Comparison of ENCODE assay signal across 28 mouse cellular contexts in genomic region chr6:52319956-52320690, GRCm38 (mm10). TPM values are rescaled to one million over a fixed set of nuclear protein-coding genes. Genes with fewer than 3 reads are reported as not detected.
A peak's percentile ranks its signal among the peaks of the same experiment; 100 is the strongest.
DNase-seq lines count a peak whose midpoint lies in the region; ATAC-seq lines count a peak whose summit lies in the region.
"Had no signal": no experiment of that assay in that cellular context is flagged by ENCODE, and none has a peak within 500 bp of the region (broad histone marks: within the 10 kb centered on the region; RNA-seq: fewer than 3 reads in every experiment).

No protein-coding gene starts in this region.

- H3K36me3 ChIP-seq in midbrain, embryonic 10.5 days: no peaks in the 10 kb centered on the region
- H3K36me3 ChIP-seq in midbrain, embryonic 16.5 days (ENCODE audit: control insufficient read depth, insufficient read depth, low read length): no peaks in the 10 kb centered on the region
- H3K36me3 ChIP-seq in neural tube, embryonic 11.5 days (ENCODE audit: control insufficient read depth, insufficient read depth, low read length): no peaks in the 10 kb centered on the region
- H3K36me3 ChIP-seq: forebrain, embryonic 10.5 days; heart, embryonic 13.5 days; limb, embryonic 13.5 days; liver, embryonic 12.5 days; neural tube, embryonic 12.5 days had no signal

- H3K4me2 ChIP-seq in midbrain, embryonic 16.5 days (ENCODE audit: low read length): no peak overlapping the region
- no peak overlapping the region for H3K4me2 ChIP-seq in neural tube, embryonic 11.5 days (ENCODE audit: low read depth)
- H3K4me2 ChIP-seq: heart, embryonic 13.5 days; limb, embryonic 13.5 days; liver, embryonic 12.5 days; neural tube, embryonic 12.5 days had no signal

- H3K27me3 ChIP-seq in midbrain, embryonic 10.5 days (ENCODE audit: low read depth, poor library complexity, severe bottlenecking): peaks cover 100% of the 10 kb centered on the region
- H3K27me3 ChIP-seq in midbrain, embryonic 16.5 days (ENCODE audit: control insufficient read depth, insufficient read depth, low read depth, low read length): peaks cover 67% of the 10 kb centered on the region
- peaks cover 95% of the 10 kb centered on the region for H3K27me3 ChIP-seq in neural tube, embryonic 11.5 days (ENCODE audit: control insufficient read depth, insufficient read depth, low read length)

- H3K9ac ChIP-seq in midbrain, embryonic 16.5 days (ENCODE audit: low read depth, low read length): no peak overlapping the region
- no peak overlapping the region for H3K9ac ChIP-seq in neural tube, embryonic 11.5 days (ENCODE audit: low read length)
- H3K9ac ChIP-seq: heart, embryonic 13.5 days; limb, embryonic 13.5 days; liver, embryonic 12.5 days; neural tube, embryonic 12.5 days had no signal

- 1% methylated on average over 17 of the region's 17 CpGs for WGBS in midbrain, embryonic 10.5 days
- WGBS in midbrain, embryonic 16.5 days: under 1% methylated on average over 17 of the region's 17 CpGs
- under 1% methylated on average over 17 of the region's 17 CpGs for WGBS in neural tube, embryonic 11.5 days

- peak; percentile 63 for DNase-seq in embryo, embryonic 10.5 days (ENCODE audit: low spot score)
- no peak for DNase-seq in embryo, embryonic 10 days (ENCODE audit: low spot score)
- peak; percentile 45 for DNase-seq in midbrain, embryonic 10.5 days (ENCODE audit: low spot score)
- peak; percentile 51 for DNase-seq in embryo, embryonic 9.5 days (ENCODE audit: extremely low spot score)
- peak; percentile 46 for DNase-seq in neural tube, embryonic 11.5 days (ENCODE audit: low spot score)
- no peak for DNase-seq in ovary, adult 18-20 months (ENCODE audit: low spot score)
- no peak for DNase-seq in lung, postnatal 10 days
- DNase-seq: adrenal gland, adult 8-10 months; cerebellum, adult 2 months; gastrocnemius, postnatal 14 days; heart, adult 18-20 months; heart, postnatal 14 days; kidney, adult 2 months; lung, adult 18-20 months; lung, postnatal 36 days; thymus, adult 2 months had no signal

- no peak overlapping the region for H3K27ac ChIP-seq in midbrain, embryonic 10.5 days (replicated peaks)
- H3K27ac ChIP-seq in midbrain, embryonic 16.5 days (ENCODE audit: low read length): no peak overlapping the region
- H3K27ac ChIP-seq in neural tube, embryonic 11.5 days (ENCODE audit: low read depth, low read length): no peak overlapping the region
- H3K27ac ChIP-seq: forebrain, embryonic 10.5 days; heart, embryonic 13.5 days; kidney, postnatal 0 days; limb, embryonic 13.5 days; liver, embryonic 12.5 days; neural tube, embryonic 12.5 days; stomach, postnatal 0 days had no signal

- no peak overlapping the region for H3K4me3 ChIP-seq in midbrain, embryonic 10.5 days
- H3K4me3 ChIP-seq in midbrain, embryonic 16.5 days (ENCODE audit: low read depth, low read length): no peak overlapping the region
- no peak overlapping the region for H3K4me3 ChIP-seq in neural tube, embryonic 11.5 days (ENCODE audit: low read depth, low read length)
- H3K4me3 ChIP-seq: forebrain, embryonic 10.5 days; heart, embryonic 13.5 days; limb, embryonic 13.5 days; liver, embryonic 12.5 days; megakaryocyte, embryonic 14.5 days; neural tube, embryonic 12.5 days had no signal

- H3K9me3 ChIP-seq in midbrain, embryonic 10.5 days (replicated peaks): no peaks in the 10 kb centered on the region
- H3K9me3 ChIP-seq in midbrain, embryonic 16.5 days (replicated peaks; ENCODE audit: control insufficient read depth, low read length, poor library complexity, severe bottlenecking): no peaks in the 10 kb centered on the region
- H3K9me3 ChIP-seq in neural tube, embryonic 11.5 days (ENCODE audit: control insufficient read depth, low read length): no peaks in the 10 kb centered on the region
- H3K9me3 ChIP-seq: forebrain, embryonic 10.5 days; heart, embryonic 13.5 days; limb, embryonic 13.5 days; liver, embryonic 12.5 days; megakaryocyte, embryonic 14.5 days; neural tube, embryonic 12.5 days had no signal

- ATAC-seq in midbrain, embryonic 16.5 days: no peak
- ATAC-seq in neural tube, embryonic 11.5 days (ENCODE audit: insufficient read depth, low FRiP score, low TSS enrichment): no peak
- ATAC-seq: activated CD4-positive, CD25-positive, alpha-beta regulatory T cell, adult 4 months; forebrain, embryonic 16.5 days; liver, embryonic 12.5 days had no signal

- H3K4me1 ChIP-seq in midbrain, embryonic 10.5 days: peaks cover 11% of the 10 kb centered on the region
- peaks cover 6% of the 10 kb centered on the region for H3K4me1 ChIP-seq in midbrain, embryonic 16.5 days (ENCODE audit: control insufficient read depth, insufficient read depth, low read length)
- H3K4me1 ChIP-seq in neural tube, embryonic 11.5 days (ENCODE audit: control insufficient read depth, insufficient read depth, low read length): peaks cover 10% of the 10 kb centered on the region

RNA-seq across cellular contexts. Expression of gene Evx1, which starts 6.8 kb away (rescaled TPM):
- polyA plus RNA-seq in midbrain, embryonic 10.5 days (2016; fragmentation: Nextera tagmentation; extraction: Ambion mirVana): 0.15 and 0.29 TPM in 2 replicates
- polyA plus RNA-seq in midbrain, embryonic 16.5 days (2015; fragmentation: Nextera tagmentation; extraction: Ambion mirVana): 0.46 and 0.48 TPM in 2 replicates
- 1.9 TPM in 2 replicates for polyA plus RNA-seq in neural tube, embryonic 11.5 days (2014; fragmentation: Nextera tagmentation; extraction: Ambion mirVana)
- polyA plus RNA-seq: activated CD4-positive, CD25-positive, alpha-beta regulatory T cell, adult 4 months; forebrain, embryonic 10.5 days; forebrain, embryonic 16.5 days; heart, embryonic 13.5 days; kidney, adult 2 months; kidney, postnatal 0 days; stomach, postnatal 0 days; thymus, adult 2 months had no signal

RNA-seq across cellular contexts. Expression of gene Hoxa13, which starts 59.4 kb away (rescaled TPM):
- not detected in 2 replicates for polyA plus RNA-seq in midbrain, embryonic 10.5 days (2016; fragmentation: Nextera tagmentation; extraction: Ambion mirVana)
- polyA plus RNA-seq in midbrain, embryonic 16.5 days (2015; fragmentation: Nextera tagmentation; extraction: Ambion mirVana): not detected in 2 replicates
- polyA plus RNA-seq in neural tube, embryonic 11.5 days (2014; fragmentation: Nextera tagmentation; extraction: Ambion mirVana): 0.11 and 0.26 TPM in 2 replicates
- polyA plus RNA-seq: activated CD4-positive, CD25-positive, alpha-beta regulatory T cell, adult 4 months; cerebellum, adult 2 months; embryonic facial prominence, embryonic 11.5 days; forebrain, embryonic 10.5 days; forebrain, embryonic 16.5 days; heart, embryonic 13.5 days; kidney, adult 2 months; kidney, postnatal 0 days; liver, embryonic 12.5 days; stomach, postnatal 0 days; thymus, adult 2 months had no signal

Comparison
In these comparisons a context has a peak if more than half of its experiments do, and no peak if none do; other contexts are left out.
1. DNase-seq: peak in embryo, embryonic 10.5 days (single experiment), midbrain, embryonic 10.5 days (single experiment), embryo, embryonic 9.5 days (single experiment) and neural tube, embryonic 11.5 days (single experiment); none in embryo, embryonic 10 days (single experiment), ovary, adult 18-20 months (single experiment) and lung, postnatal 10 days (single experiment).